Mouse (Mus musculus): ENCODE data around the gene Hist1h2bf.
A peak's percentile ranks its signal among the peaks of the same experiment; 100 is the strongest.
"Not testable (repeated sequence)": the region's sequence is repeated elsewhere in the genome, so short reads cannot be mapped to it uniquely, and the experiment has no call there.

Gene Hist1h2bf

DNA sequence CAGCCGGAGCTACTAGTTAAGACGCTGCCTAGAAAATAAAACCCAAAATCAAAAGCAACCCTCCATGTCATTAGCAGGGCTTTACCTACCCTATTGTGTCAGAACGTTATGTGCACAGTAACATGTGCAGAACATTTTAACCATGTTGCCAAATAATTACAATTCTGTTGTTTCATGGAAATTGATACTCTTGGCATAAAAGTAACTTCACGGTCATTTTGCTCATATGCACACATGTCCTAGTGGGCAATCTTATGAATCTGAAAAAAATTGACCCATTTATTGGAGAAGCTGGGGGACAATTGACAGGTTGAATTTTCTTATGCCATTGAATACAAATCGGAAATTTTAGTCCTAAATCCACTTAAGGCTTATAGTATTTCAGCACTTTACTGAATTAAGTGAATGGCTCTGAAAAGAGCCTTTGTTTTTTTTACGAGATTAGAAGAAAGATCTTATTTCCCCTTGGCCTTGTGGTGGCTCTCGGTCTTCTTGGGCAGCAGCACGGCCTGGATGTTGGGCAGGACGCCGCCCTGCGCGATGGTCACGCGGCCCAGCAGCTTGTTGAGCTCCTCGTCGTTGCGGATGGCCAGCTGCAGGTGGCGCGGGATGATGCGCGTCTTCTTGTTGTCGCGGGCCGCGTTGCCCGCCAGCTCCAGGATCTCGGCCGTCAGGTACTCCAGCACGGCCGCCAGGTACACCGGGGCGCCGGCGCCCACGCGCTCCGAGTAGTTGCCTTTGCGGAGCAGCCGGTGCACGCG, 3.6 kb downstream of the Hist1h2bf start:
- DNase-seq: peak; percentile 36

- no peak for DNase-seq
Observed at GRCm38 (mm10) chr13:23564482-23564881, 9.5 kb downstream of the Hist1h2bf start.

GRCm38 (mm10) chr13:23562699-23563462, 11.1 kb downstream of the Hist1h2bf start:
- peak; percentile 91 for DNase-seq

DNA sequence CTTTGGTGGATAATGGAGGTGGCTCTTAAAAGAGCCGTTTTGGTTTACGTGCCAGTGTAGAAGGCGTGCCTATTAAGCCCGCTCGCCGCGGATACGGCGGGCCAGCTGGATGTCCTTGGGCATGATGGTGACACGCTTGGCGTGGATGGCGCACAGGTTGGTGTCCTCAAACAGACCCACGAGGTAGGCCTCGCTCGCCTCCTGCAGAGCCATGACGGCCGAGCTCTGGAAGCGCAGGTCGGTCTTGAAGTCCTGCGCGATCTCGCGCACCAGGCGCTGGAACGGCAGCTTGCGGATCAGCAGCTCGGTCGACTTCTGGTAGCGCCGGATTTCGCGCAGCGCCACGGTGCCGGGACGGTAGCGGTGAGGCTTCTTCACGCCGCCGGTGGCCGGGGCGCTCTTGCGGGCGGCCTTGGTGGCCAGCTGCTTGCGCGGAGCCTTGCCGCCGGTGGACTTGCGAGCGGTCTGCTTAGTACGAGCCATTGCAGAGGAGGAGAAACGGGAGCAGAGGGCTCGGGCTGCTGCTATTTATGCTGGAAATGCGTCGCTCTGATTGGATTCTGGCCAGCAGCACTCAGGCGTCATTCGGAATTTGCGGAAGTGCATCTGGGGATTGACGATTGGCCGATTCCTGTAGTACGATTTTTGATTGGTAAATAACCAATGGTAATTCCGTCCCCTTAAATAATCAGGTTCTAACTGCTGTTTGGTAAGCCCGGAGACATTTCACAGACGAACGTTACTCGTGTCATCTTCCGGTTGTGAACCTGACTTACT, 11.9 kb downstream of the Hist1h2bf start, which contains the start of gene Hist1h3e:
TSS of gene Hist1h3e (minus strand) at position 487 of the 777 bp plus-strand sequence.
- peak; percentile 99 for DNase-seq

DNA sequence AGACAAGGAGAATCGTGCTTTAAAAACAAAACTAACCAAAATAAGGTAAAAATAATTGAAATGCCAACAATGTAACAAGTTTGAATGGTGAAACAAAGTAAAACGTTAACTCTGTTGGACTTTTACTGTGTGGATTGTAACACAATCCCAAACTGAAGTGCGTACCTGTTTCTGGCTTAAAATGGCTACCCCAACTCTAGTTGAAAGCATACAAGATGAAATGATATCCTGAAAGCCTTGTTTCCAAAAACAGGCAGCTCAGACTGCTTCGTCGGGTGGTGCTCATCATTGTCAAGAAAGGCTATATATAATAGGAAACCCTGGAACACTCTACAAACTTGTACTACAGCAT, 12.5 kb downstream of the Hist1h2bf start:
- not testable (repeated sequence) for DNase-seq

DNA sequence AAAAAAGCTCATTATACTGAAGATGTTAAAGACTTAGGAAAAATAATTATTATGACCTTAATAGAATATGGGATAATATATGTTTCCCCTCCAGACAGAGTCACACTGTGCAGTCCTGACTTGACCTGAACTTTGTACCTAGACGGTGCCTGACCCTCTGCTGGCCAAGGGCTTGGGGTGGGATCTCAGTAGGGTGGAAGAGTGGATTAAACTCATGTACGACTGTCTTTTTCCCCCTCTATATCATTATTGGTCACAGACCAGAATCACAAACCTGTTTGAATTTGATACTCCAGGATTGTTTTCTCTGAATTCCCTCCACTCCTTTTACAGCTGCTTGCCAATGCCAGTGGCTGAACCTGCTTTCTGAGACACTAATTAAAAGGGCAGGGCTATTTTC, 13.3 kb downstream of the Hist1h2bf start:
- not testable (repeated sequence) for DNase-seq

- no peak for DNase-seq
Observed at GRCm38 (mm10) chr13:23556906-23557305, 17.1 kb downstream of the Hist1h2bf start.

GRCm38 (mm10) chr13:23555839-23556416, 18.1 kb downstream of the Hist1h2bf start:
- peak; percentile 94 for DNase-seq

- DNase-seq: peak; percentile 90
Observed at GRCm38 (mm10) chr13:23554925-23555838, 18.8 kb downstream of the Hist1h2bf start.

- DNase-seq: no peak
Observed at GRCm38 (mm10) chr13:23554393-23554792, 19.6 kb downstream of the Hist1h2bf start.

DNA sequence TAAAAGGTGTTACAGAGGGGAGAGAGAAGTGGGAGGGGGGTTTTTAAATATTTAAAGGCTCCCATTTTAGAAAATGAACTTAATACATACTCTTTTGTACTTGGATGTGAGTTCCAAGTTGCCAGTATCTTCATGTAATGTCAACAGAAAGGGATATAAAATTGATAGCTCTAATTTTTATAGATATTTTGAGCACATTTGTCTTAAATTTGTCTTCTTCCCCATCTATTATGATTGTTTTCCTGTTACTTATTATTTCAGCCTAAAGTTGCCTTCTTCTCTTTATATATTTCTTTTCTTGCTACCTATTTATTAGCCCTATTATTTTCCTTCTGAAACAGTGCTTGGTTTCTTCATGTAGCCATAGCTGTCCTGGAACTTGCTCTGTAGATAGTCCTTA, 21.0 kb downstream of the Hist1h2bf start, which contains the start of gene Hist1h1d:
TSS of gene Hist1h1d (plus strand) at position 301 of the 400 bp plus-strand sequence.
- no peak for DNase-seq

- no peak for DNase-seq
Observed at GRCm38 (mm10) chr13:23551931-23552914, 21.8 kb downstream of the Hist1h2bf start.

GRCm38 (mm10) chr13:23551146-23551834, 22.7 kb downstream of the Hist1h2bf start, which contains the start of gene Hist1h4f:
TSS of gene Hist1h4f (minus strand) at chr13:23551648.
- peak; percentile 98 for DNase-seq

DNA sequence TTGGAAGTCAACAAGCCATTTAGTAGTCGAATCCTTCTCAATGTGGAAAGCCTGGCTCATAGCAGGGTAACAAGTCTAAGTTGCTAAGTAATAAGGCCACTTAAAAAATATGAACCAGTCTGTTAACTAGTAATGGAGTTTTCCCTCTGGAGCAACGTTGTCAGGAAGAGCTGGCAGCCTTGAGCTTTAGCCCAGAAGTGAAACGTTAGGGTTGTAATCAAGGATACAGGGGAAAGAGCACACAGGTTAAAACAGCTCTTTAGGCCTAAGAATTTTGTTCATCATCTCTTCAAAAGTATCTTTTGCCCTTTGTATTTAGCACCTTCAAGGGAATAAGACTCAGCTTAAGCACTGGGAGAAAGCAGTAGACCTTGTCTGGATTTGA, 23.2 kb downstream of the Hist1h2bf start:
- no peak for DNase-seq

GRCm38 (mm10) chr13:23546694-23547093, 27.3 kb downstream of the Hist1h2bf start:
- DNase-seq: no peak

- DNase-seq: not testable (repeated sequence)
Observed at GRCm38 (mm10) chr13:23544787-23545120, 29.2 kb downstream of the Hist1h2bf start.

GRCm38 (mm10) chr13:23543965-23544786, 29.8 kb downstream of the Hist1h2bf start, which contains the start of gene Hist1h3f:
TSS of gene Hist1h3f (plus strand) at chr13:23544052.
- peak; percentile 98 for DNase-seq

GRCm38 (mm10) chr13:23542999-23543607, 30.9 kb downstream of the Hist1h2bf start, which contains the start of gene Hist1h2bh:
TSS of gene Hist1h2bh (minus strand) at chr13:23543392.
- DNase-seq: peak; percentile 93
